Mouse (Mus musculus) Muller cell, postnatal 12 days (primary cell): ENCODE data around the gene Pts.

Experiments
- DNase-seq: peaks from one replicate; pipeline ENCODE4 v3.0.0-alpha.2; 2015; ENCODE audit errors: inconsistent ontology term

Gene Pts

DNA sequence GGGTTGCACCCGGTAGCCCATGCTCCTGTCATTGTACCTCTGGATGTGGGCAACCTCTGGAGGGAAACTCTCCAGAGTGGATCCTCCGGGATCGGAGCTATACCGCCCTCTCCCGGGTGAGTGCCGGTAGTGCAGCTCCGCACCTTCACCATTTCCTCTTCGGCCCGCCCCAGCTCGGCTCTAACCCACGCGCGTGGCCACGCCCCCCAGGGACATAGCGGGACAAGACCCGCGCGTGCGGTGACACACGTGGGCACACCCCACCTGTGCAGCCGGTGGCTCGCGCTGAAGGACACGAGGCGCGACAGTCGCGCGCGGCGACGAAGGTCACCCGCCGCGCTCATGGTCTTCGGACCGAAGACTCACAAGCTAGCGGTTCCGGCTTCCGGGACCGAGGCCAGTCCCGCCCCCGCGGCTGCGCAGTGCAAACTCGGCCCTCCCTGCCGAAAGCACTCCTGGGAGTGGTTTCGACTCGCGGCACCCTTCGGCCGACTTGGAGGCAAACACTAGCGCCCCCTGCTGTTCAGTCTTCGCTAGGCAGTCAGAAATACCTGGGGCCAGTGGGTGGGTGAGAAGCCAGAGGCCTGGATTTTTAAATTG lies at the start of gene Pts:
TSS of gene Pts (minus strand) at position 432 of the 600 bp plus-strand sequence.
- peak; percentile 98 for DNase-seq

- peak; percentile 72 for DNase-seq
Observed at GRCm38 (mm10) chr9:50569599-50570525, 41.3 kb upstream of the Pts start.

GRCm38 (mm10) chr9:50567881-50568280 lies 39.4 kb upstream of the Pts start:
- DNase-seq: no peak

- DNase-seq: no peak
Observed at GRCm38 (mm10) chr9:50567372-50567771, 38.8 kb upstream of the Pts start.

GRCm38 (mm10) chr9:50565940-50566339 lies 37.4 kb upstream of the Pts start:
- no peak for DNase-seq

- DNase-seq: peak; percentile 48
Observed at GRCm38 (mm10) chr9:50565173-50565572, 36.6 kb upstream of the Pts start.

- no peak for DNase-seq
Observed at GRCm38 (mm10) chr9:50561918-50562360, 33.4 kb upstream of the Pts start.

DNA sequence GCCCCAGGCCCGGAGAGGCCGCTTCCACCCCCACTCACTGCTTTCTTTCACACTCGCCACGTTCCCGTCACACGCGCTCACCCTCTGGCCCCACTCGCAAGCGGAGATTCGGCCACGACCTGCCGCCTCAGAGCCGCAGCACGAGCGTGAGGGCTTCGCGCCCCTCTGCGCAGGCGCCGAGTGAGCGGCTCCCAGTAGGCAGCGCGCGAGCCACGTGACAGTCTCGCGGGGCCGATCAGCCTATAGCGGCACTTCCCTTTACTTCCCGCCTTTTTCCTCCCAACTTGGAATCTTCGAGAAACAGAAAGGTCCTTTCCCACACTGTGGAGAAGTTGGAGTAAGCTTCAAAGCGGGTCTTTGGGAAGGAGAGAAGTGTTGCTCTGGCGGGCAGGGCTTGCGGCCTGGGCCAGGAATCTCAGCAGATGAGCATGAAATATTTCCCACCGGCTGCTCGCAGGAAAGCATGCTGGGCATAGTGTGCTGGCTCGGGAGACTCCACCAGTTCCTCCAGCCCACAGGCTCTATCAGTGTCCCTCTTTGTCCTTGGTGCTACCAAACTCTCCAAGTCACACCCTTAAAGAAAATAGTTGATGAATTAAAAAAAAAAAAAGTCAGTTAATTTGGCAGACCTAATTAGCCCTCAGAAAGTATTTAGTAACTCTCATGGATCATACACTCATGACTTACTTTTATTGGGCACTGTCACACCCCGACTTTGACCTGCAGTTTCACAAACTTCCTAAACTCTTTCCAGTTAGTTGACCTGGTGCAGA lies 32.8 kb upstream of the Pts start, which contains the start of gene Tex12:
TSS of gene Tex12 (minus strand) at position 181 of the 773 bp plus-strand sequence.
- no peak for DNase-seq

- no peak for DNase-seq
Observed at GRCm38 (mm10) chr9:50555094-50555446, 26.5 kb upstream of the Pts start, which contains the start of gene Bco2. Bco2 (minus strand) TSS chr9:50555181.

- peak; percentile 88 for DNase-seq
Observed at GRCm38 (mm10) chr9:50554241-50555093, 25.9 kb upstream of the Pts start, which contains the start of gene Il18. Il18 (plus strand) TSS chr9:50554827.

- no peak for DNase-seq
Observed at GRCm38 (mm10) chr9:50553547-50553946, 25.0 kb upstream of the Pts start.

- no peak for DNase-seq
Observed at GRCm38 (mm10) chr9:50552206-50552605, 23.7 kb upstream of the Pts start.

DNA sequence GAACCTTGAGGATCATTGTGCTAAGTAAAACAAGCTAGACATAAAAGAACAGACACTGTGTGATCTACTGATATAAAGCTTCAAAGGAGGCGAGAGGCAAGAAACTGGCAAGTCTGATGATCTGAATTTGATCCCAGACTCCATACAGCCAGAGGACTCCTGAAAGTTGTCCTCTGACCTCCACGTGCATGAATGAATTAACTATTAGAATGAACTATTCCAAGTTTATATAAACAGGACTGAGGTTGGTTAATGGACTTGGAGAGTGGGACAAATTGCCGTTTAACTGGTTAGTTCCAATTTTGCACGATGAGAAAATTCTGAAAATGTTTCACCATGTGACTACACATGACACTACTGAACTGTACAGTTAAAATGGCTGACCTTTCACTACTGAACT lies 20.4 kb upstream of the Pts start:
- DNase-seq: no peak

GRCm38 (mm10) chr9:50547859-50548478 lies 19.4 kb upstream of the Pts start:
- DNase-seq: no peak

DNA sequence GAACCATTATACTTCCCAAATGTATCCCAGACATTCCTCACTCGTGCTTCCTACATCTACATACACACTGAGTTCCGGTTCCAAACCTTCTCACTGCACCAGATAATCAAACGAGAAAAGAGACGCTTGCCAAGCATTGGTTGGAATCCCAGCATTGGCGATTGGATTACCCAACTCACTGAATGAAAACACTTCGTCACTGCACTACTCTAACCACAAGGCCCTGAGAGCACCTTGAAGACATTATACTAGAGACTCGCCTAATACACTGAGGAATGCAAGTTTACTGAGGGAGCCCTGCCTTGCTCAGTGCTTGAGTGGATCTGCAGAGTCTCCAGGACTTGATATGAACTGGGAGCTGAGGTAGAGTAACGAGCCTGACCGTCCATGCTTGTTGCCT lies 13.9 kb upstream of the Pts start:
- DNase-seq: no peak

GRCm38 (mm10) chr9:50540170-50540569 lies 11.6 kb upstream of the Pts start:
- DNase-seq: no peak

- no peak for DNase-seq
Observed at GRCm38 (mm10) chr9:50537295-50537694, 8.8 kb upstream of the Pts start.

DNA sequence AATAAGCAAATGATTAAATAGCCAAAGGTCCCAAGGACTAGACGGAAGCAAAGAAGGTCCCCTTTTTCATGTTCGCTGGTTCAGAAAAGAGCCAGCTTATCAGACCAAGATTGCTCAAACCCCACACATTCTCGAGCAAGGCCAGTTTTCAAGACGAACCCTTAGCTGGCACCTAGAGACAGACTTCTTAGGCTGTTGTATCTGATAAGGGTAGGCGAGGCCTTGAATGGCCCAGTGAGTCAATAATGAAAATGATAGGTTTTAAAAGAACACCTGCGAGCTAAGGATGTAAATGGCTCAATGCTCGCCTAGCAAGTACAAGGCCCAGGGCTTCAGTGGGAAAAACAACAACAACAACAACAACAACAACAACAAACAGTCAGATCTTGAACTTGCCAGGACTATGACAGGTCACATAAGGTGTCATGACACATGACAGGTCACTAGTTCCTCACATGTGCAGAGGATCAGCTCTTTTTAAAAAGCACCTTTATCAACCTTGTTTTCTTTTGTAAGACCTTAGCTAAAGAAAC lies 8.1 kb upstream of the Pts start:
- no peak for DNase-seq

DNA sequence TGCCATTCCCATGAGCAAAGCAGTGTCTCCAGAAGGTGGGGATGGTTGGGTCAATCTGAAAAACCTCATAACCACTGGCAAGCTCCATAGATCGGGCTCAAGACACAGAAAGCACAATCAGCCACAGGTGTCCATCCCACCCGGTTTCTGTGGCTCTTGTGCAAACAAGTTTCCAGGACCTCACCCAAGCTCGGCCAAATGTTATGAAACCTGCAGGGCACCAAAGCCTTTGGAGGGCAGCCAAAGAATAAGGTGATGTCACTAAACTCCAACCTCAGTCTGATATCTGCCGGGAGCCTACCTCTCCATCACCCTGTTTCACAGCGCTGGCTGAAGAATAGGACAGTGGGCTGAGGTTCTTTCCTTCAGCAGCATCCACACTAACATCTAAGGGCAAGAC lies 7.4 kb upstream of the Pts start:
- no peak for DNase-seq

GRCm38 (mm10) chr9:50533791-50534190 lies 5.3 kb upstream of the Pts start:
- DNase-seq: no peak
